Comparison of ENCODE assay signal across 16 mouse cellular contexts in genomic region chr13:20557156-20557555, GRCm38 (mm10).
"Had no signal": no experiment of that assay in that cellular context is flagged by ENCODE, and none has a peak within 500 bp of the region (broad histone marks: within the 10 kb centered on the region; RNA-seq: fewer than 3 reads in every experiment).

No protein-coding gene starts in this region.

- H3K4me2 ChIP-seq: limb, embryonic 12.5 days; liver, embryonic 13.5 days; lung, embryonic 15.5 days; neural tube, embryonic 15.5 days had no signal

- H3K9ac ChIP-seq: limb, embryonic 12.5 days; liver, embryonic 13.5 days; liver, postnatal 0 days; lung, embryonic 15.5 days; neural tube, embryonic 15.5 days had no signal

- DNase-seq: kidney, adult 9 months; kidney, postnatal 36 days; layer of hippocampus, adult 9-11 months; layer of hippocampus, postnatal 36 days; liver; liver, embryonic 13.5 days; liver, postnatal 0 days; lung, postnatal 14 days; right cerebral cortex, adult 18-20 months; right cerebral cortex, postnatal 25 days; thymus, postnatal 4 days had no signal

- H3K4me1 ChIP-seq: limb, embryonic 12.5 days; liver, embryonic 13.5 days; lung, embryonic 15.5 days; neural tube, embryonic 15.5 days had no signal

- H3K27me3 ChIP-seq: limb, embryonic 12.5 days; liver, embryonic 13.5 days; lung, embryonic 15.5 days; neural tube, embryonic 15.5 days had no signal

- H3K9me3 ChIP-seq: limb, embryonic 12.5 days; liver, embryonic 13.5 days; lung, embryonic 15.5 days; neural tube, embryonic 15.5 days had no signal

- ATAC-seq: liver, postnatal 0 days had no signal

- H3K4me3 ChIP-seq: limb, embryonic 12.5 days; liver, embryonic 13.5 days; lung, embryonic 15.5 days; myocyte; neural tube, embryonic 15.5 days had no signal

- H3K27ac ChIP-seq: kidney, postnatal 0 days; limb, embryonic 12.5 days; liver, embryonic 13.5 days; lung, embryonic 15.5 days; neural tube, embryonic 15.5 days had no signal

- H3K36me3 ChIP-seq: limb, embryonic 12.5 days; liver, embryonic 13.5 days; lung, embryonic 15.5 days; neural tube, embryonic 15.5 days had no signal
